Mouse (Mus musculus): ENCODE results near the gene Znrd1.

DNA sequence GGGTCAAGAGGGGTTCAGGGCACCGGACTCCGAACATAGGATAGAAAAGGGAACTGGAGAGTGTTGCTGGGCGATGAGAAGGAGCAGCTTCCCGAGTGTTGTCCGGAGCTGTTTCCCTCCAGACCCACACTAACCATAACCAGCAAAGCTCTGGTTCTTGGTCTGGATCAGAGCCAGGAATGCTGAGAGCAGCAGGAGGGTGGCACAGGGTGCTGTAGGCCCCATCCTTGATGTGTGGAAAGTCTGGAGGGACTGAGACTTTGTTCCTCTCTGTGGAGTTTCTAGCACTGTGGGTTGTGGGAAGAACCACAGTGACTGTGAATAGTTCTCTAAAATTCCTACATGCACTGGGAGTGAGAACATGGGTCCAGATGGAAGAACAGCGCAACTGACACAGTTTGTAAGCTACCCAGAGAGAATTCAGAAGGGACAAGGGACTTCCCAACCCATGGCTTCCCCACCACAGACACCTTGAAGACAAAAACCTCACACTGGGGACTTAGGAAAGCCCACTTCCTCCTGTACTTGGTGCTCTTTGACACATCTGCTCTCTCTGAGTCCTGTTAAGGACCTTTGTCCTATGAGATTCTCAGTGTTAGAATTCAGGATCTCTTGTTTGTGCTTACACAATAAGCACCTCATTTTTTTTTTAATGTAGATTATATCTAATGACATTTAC lies 13.0 kb upstream of the Znrd1 start:
- no peak for TF ChIP-seq CTCF (IDR thresholded peaks at IDR 0.05; ENCODE audit: insufficient read depth, low read length)
- no peak for TF ChIP-seq POLR2A (IDR thresholded peaks at IDR 0.05; ENCODE audit: borderline replicate concordance, extremely low read depth, low read depth, low read length)
